Comparison of ENCODE assay signal across 7 mouse cellular contexts in genomic region chr5:115194626-115195221, GRCm38 (mm10). TPM values are rescaled to one million over a fixed set of nuclear protein-coding genes. Genes with fewer than 3 reads are reported as not detected.
DNase-seq lines count a peak whose midpoint lies in the region; ATAC-seq lines count a peak whose summit lies in the region.

No protein-coding gene starts in this region.

- no peaks in the 10 kb centered on the region for H3K9me3 ChIP-seq in lung, embryonic 15.5 days
- no peaks in the 10 kb centered on the region for H3K9me3 ChIP-seq in embryonic facial prominence, embryonic 13.5 days
- no peaks in the 10 kb centered on the region for H3K9me3 ChIP-seq in limb, embryonic 10.5 days (replicated peaks)
- no peaks in the 10 kb centered on the region for H3K9me3 ChIP-seq in stomach, embryonic 14.5 days (ENCODE audit: control insufficient read depth, low read depth, low read length)

- no peak overlapping the region for H3K27ac ChIP-seq in lung, embryonic 15.5 days
- H3K27ac ChIP-seq in embryonic facial prominence, embryonic 13.5 days = no peak overlapping the region
- H3K27ac ChIP-seq in limb, embryonic 10.5 days = peak overlapping the region; percentile 75; the same call in 1 of the 2 replicates
- H3K27ac ChIP-seq in stomach, embryonic 14.5 days (ENCODE audit: low read length) = no peak overlapping the region

- no peak overlapping the region for H3K9ac ChIP-seq in lung, embryonic 15.5 days
- no peak overlapping the region; the same call in 1 of the 2 replicates for H3K9ac ChIP-seq in embryonic facial prominence, embryonic 13.5 days
- H3K9ac ChIP-seq in stomach, embryonic 14.5 days (replicated peaks; ENCODE audit: low read depth, low read length) = no peak overlapping the region

- H3K4me2 ChIP-seq in lung, embryonic 15.5 days = peak overlapping the region; percentile 100
- peak overlapping the region; percentile 100 for H3K4me2 ChIP-seq in embryonic facial prominence, embryonic 13.5 days
- peak overlapping the region; percentile 100 for H3K4me2 ChIP-seq in stomach, embryonic 14.5 days (replicated peaks; ENCODE audit: low read depth, low read length)

- H3K27me3 ChIP-seq in lung, embryonic 15.5 days = peaks cover 67% of the 10 kb centered on the region
- H3K27me3 ChIP-seq in embryonic facial prominence, embryonic 13.5 days = peaks cover 72% of the 10 kb centered on the region
- H3K27me3 ChIP-seq in limb, embryonic 10.5 days (ENCODE audit: low read depth, poor library complexity, severe bottlenecking) = peaks cover 66% of the 10 kb centered on the region
- peaks cover 26% of the 10 kb centered on the region for H3K27me3 ChIP-seq in stomach, embryonic 14.5 days (ENCODE audit: control insufficient read depth, insufficient read depth, low read length)

- 5% methylated on average over 12 of the region's 12 CpGs for WGBS in lung, embryonic 15.5 days
- WGBS in embryonic facial prominence, embryonic 13.5 days = 4% methylated on average over 12 of the region's 12 CpGs
- WGBS in limb, embryonic 10.5 days = 5% methylated on average over 12 of the region's 12 CpGs
- WGBS in stomach, embryonic 14.5 days = 5% methylated on average over 12 of the region's 12 CpGs

- peak; percentile 16; the same call in 1 of the 2 replicates for ATAC-seq in lung, embryonic 15.5 days (ENCODE audit: borderline replicate concordance, extremely low read depth, low FRiP score, low TSS enrichment)
- ATAC-seq in embryonic facial prominence, embryonic 13.5 days (ENCODE audit: insufficient number of reproducible peaks, insufficient read depth, low FRiP score, low TSS enrichment, low read depth) = no peak
- 0 out of 2 replicates have a peak, but pooled peaks have one; percentile 20 for ATAC-seq in stomach, embryonic 14.5 days (ENCODE audit: insufficient number of reproducible peaks, insufficient read depth, low FRiP score, low read depth)

- H3K36me3 ChIP-seq in lung, embryonic 15.5 days = no peaks in the 10 kb centered on the region
- no peaks in the 10 kb centered on the region for H3K36me3 ChIP-seq in embryonic facial prominence, embryonic 13.5 days
- no peaks in the 10 kb centered on the region for H3K36me3 ChIP-seq in limb, embryonic 10.5 days
- H3K36me3 ChIP-seq in stomach, embryonic 14.5 days (ENCODE audit: control insufficient read depth, insufficient read depth, low read length) = no peaks in the 10 kb centered on the region

- DNase-seq in lung, postnatal 10 days = no peak
- no peak for DNase-seq in limb, embryonic 10.5 days (ENCODE audit: low spot score)
- no peak for DNase-seq in adipocyte (ENCODE audit: low spot score)
- DNase-seq in right cerebral cortex, postnatal 36 days (ENCODE audit: low spot score in 2 of 2) = no peak

- H3K4me3 ChIP-seq in lung, embryonic 15.5 days = peak overlapping the region; percentile 51
- peak overlapping the region; percentile 60 for H3K4me3 ChIP-seq in embryonic facial prominence, embryonic 13.5 days
- H3K4me3 ChIP-seq in limb, embryonic 10.5 days = peak overlapping the region; percentile 80
- peak overlapping the region; percentile 59 for H3K4me3 ChIP-seq in stomach, embryonic 14.5 days (ENCODE audit: low read depth, low read length)

- H3K4me1 ChIP-seq in lung, embryonic 15.5 days = peaks cover 25% of the 10 kb centered on the region
- H3K4me1 ChIP-seq in embryonic facial prominence, embryonic 13.5 days = peaks cover 29% of the 10 kb centered on the region
- H3K4me1 ChIP-seq in limb, embryonic 10.5 days = peaks cover 53% of the 10 kb centered on the region
- H3K4me1 ChIP-seq in stomach, embryonic 14.5 days (ENCODE audit: control insufficient read depth, insufficient read depth, low read length) = peaks cover 19% of the 10 kb centered on the region; the same call in 1 of the 2 replicates

RNA-seq across cellular contexts. Expression of gene Cabp1, which starts 0.5 kb away (rescaled TPM):
- 1.4 and 2.1 TPM in 2 replicates for polyA plus RNA-seq in lung, embryonic 15.5 days (2015; fragmentation: Nextera tagmentation; extraction: Ambion mirVana)
- 1.3 and 2.0 TPM in 2 replicates for polyA plus RNA-seq in embryonic facial prominence, embryonic 13.5 days (2015; fragmentation: Nextera tagmentation; extraction: Ambion mirVana)
- polyA plus RNA-seq in limb, embryonic 10.5 days (2016; fragmentation: Nextera tagmentation; extraction: Ambion mirVana) = 1.9 and 2.6 TPM in 2 replicates
- 1.00 and 1.5 TPM in 2 replicates for polyA plus RNA-seq in stomach, embryonic 14.5 days (2014; fragmentation: Nextera tagmentation; extraction: Ambion mirVana)

RNA-seq across cellular contexts. Expression of gene Mlec, which starts 36.7 kb away (rescaled TPM):
- 75.4 and 77.0 TPM in 2 replicates for polyA plus RNA-seq in lung, embryonic 15.5 days (2015; fragmentation: Nextera tagmentation; extraction: Ambion mirVana)
- 73.4 and 79.0 TPM in 2 replicates for polyA plus RNA-seq in embryonic facial prominence, embryonic 13.5 days (2015; fragmentation: Nextera tagmentation; extraction: Ambion mirVana)
- polyA plus RNA-seq in limb, embryonic 10.5 days (2016; fragmentation: Nextera tagmentation; extraction: Ambion mirVana) = 92.0 and 94.3 TPM in 2 replicates
- 52.6 and 61.3 TPM in 2 replicates for polyA plus RNA-seq in stomach, embryonic 14.5 days (2014; fragmentation: Nextera tagmentation; extraction: Ambion mirVana)

RNA-seq across cellular contexts. Expression of gene Pop5, which starts 40.9 kb away (rescaled TPM):
- polyA plus RNA-seq in lung, embryonic 15.5 days (2015; fragmentation: Nextera tagmentation; extraction: Ambion mirVana) = 105 and 112 TPM in 2 replicates
- 83.5 and 88.1 TPM in 2 replicates for polyA plus RNA-seq in embryonic facial prominence, embryonic 13.5 days (2015; fragmentation: Nextera tagmentation; extraction: Ambion mirVana)
- 130 and 157 TPM in 2 replicates for polyA plus RNA-seq in limb, embryonic 10.5 days (2016; fragmentation: Nextera tagmentation; extraction: Ambion mirVana)
- 93.1 and 97.7 TPM in 2 replicates for polyA plus RNA-seq in stomach, embryonic 14.5 days (2014; fragmentation: Nextera tagmentation; extraction: Ambion mirVana)

RNA-seq across cellular contexts. Expression of gene Unc119b, which starts 59.9 kb away (rescaled TPM):
- 39.9 and 41.0 TPM in 2 replicates for polyA plus RNA-seq in lung, embryonic 15.5 days (2015; fragmentation: Nextera tagmentation; extraction: Ambion mirVana)
- polyA plus RNA-seq in embryonic facial prominence, embryonic 13.5 days (2015; fragmentation: Nextera tagmentation; extraction: Ambion mirVana) = 43.5 and 44.4 TPM in 2 replicates
- 77.0 and 78.3 TPM in 2 replicates for polyA plus RNA-seq in limb, embryonic 10.5 days (2016; fragmentation: Nextera tagmentation; extraction: Ambion mirVana)
- polyA plus RNA-seq in stomach, embryonic 14.5 days (2014; fragmentation: Nextera tagmentation; extraction: Ambion mirVana) = 26.3 and 27.3 TPM in 2 replicates
